Mouse (Mus musculus): ENCODE data around the gene Hist2h4.
A peak's percentile ranks its signal among the peaks of the same experiment; 100 is the strongest.
"Not testable (repeated sequence)": the region's sequence is repeated elsewhere in the genome, so short reads cannot be mapped to it uniquely, and the experiment has no call there.

The Hist2h4 gene

DNA sequence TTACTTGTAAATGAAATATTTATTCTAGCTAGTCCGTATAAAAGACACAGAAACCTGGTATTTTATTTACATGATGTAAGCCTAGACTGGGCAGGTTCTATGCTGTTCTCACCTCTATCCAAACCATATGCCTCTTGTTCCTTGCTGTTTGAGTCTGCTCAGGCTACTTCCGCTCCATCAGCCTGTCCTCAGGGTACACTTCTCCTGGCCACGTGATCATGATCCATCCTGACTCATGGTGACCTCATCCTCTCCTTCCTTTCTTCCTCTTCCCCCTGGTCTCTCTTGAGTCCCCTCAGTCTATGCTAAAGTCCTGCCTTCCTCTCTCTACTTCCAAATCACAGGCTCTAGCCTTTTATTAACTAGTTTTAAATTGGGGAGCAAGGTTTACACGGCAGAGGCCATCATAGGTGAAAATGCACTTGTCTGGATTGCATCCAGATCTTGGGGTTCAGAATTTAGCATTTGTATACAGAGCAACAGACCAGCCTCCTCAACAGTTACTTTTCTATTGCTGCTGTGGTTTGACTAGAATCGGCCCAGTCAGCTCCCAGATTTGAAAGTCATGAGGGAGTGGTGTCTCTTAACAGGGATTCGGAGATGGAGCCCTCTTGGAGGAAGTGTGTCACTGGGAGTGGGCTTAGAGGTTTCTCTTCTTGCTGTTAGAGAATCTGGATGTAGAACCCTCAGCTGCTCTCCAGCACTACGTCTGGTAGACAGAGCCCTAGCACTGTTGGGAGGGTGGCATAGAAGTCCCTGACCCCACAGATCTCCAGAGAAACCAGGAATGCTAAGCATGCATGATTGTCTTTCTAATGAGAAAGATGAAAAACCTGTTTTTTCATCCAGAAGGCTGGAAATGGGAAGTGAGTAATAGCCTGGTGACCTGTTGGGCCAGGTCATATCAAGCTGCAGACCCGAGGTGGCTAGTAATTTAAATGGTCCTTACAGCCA lies 36.1 kb downstream of the Hist2h4 start:
- DNase-seq (ENCODE audit: low spot score in 2 of 2): no peak

DNA sequence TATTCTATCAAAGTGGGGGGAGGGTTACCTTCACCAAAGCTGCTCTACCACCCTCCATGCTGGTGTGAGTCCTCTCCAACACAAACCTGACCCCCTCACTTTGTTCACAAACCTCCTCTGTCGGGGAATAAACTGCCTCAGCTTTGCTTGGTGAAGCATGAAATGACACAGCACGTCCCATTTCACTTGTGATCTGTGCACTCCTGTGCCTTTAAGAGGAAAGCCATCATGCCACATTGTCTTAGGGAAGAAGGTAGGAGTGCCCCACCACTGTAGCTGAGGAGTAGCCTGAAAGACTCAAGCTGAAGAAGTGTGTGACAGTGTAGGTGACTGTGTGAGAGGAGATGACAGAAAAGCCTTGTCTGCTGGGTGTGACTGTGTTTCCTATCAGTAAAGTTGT lies 37.7 kb downstream of the Hist2h4 start:
- DNase-seq (ENCODE audit: low spot score in 2 of 2): no peak

DNA sequence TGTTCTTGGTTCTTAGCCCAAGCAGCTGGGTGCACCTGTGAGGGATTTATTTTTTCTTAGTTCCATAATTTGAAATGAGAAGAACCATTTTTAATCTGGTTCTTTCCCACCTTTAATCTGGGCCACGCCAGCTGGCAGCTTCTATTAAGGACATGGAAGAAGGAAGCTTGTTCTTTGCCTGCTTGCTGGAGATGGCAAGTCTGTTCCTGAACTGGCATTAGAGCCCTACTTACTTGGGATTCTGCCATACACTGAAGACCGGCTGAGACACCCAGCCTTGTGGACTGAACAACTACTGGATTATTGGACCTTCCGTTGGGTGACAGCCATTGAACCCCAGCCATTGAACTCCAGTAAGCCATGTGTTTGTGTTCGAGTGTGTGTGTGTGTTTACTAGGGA lies 40.3 kb downstream of the Hist2h4 start:
- DNase-seq (ENCODE audit: low spot score in 2 of 2): peak in 1 of 2 experiments; percentile 17

DNA sequence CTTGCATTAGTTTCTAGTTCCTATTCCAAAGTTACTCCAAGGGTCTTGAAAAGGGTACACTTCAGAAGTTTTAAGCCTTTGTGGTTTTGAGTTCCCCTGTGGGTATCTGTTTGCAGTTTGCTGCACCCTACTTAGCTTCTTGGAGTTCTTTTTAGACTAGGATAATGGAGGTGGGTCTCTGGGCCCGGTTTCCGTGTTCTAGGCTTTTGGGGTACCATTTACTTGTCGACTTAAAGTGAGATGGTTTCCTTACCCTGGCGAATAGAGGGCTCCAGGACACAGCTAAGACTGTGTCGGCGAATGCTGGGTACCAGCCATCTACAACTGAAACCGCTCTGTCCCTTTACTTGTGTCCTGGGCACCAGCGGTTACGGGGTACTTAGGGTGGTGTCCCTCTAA lies 41.5 kb downstream of the Hist2h4 start:
- peak; percentile 62 to 75 for DNase-seq (ENCODE audit: low spot score in 2 of 2)

DNA sequence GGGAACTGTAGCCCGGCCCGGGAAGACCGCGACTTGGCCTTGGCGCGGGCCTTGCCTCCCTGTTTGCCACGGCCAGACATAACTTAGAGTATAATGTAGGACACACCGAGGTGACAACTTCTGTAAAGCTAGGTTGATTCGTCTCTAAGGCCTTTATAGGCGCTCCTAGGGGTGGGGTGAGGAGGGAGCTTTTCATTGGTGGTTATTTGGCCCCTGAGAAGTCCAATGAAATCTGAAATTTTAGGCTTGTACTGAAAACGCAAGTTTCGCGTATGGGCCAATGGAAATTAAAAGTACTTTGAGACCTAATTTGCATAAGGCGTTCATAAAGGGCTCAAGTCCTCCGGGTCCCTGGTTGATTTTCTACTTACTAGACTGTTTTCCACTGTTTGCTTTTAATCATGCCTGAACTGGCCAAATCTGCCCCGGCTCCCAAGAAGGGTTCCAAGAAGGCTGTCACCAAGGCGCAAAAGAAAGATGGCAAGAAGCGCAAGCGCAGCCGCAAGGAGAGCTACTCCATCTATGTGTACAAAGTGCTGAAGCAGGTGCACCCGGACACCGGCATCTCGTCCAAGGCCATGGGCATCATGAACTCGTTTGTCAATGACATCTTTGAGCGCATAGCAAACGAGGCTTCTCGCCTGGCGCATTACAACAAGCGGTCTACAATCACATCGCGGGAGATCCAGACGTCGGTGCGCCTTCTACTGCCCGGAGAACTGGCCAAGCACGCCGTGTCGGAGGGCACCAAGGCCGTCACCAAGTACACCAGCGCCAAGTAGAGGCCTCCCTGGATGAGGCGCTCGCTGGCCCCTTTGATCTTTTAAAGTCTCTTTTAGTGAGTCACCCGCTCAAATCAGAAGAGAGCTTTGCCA lies 42.1 kb downstream of the Hist2h4 start, which contains the start of the genes Hist2h2ac and Hist2h2be:
Gene Hist2h2ac (minus strand): TSS at position 116 of the 875 bp plus-strand sequence.
Gene Hist2h2be (plus strand): TSS at position 355 of the 875 bp plus-strand sequence.
- peak; percentile 88 to 96 for DNase-seq (ENCODE audit: low spot score in 2 of 2)

DNA sequence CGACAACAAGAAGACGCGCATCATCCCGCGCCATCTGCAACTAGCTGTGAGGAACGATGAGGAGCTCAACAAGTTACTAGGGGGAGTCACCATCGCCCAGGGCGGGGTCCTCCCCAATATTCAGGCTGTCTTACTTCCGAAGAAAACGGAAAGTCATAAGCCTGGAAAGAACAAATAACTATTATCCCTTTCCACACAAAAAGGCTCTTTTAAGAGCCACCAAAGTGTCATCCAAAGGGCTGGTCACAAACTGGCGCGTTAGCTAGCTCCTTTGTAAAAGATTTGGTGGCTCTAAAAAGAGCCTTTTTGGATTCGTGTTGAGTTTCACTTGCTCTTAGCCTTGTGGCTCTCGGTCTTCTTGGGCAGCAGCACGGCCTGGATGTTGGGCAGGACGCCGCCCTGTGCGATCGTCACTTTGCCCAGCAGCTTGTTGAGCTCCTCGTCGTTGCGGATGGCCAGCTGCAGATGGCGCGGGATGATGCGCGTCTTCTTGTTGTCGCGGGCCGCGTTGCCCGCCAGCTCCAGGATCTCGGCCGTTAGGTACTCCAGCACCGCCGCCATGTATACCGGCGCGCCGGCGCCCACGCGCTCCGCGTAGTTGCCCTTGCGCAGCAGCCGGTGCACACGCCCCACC lies 42.9 kb downstream of the Hist2h4 start:
- DNase-seq (ENCODE audit: low spot score in 2 of 2): not testable (repeated sequence)

DNA sequence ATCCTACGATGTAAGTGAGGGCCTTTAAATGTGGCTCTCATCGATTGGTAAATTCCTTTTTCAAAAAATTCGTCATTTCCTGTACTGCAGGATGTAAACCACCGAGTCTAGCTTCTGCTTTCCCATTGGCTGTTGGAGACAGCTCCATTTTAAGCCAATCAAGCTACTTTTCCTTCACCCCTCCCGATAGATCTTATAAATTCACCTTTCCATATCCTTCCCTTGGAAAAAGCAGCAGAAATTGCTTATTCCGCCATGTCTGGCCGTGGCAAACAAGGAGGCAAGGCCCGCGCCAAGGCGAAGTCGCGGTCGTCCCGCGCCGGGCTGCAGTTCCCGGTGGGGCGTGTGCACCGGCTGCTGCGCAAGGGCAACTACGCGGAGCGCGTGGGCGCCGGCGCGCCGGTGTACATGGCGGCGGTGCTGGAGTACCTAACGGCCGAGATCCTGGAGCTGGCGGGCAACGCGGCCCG lies 43.4 kb downstream of the Hist2h4 start, which contains the start of the genes Bola1 and Hist2h2ab:
Gene Bola1 (minus strand): TSS at position 49 of the 470 bp plus-strand sequence.
Gene Hist2h2ab (plus strand): TSS at position 205 of the 470 bp plus-strand sequence.
- peak; percentile 81 to 91 for DNase-seq (ENCODE audit: low spot score in 2 of 2)

DNA sequence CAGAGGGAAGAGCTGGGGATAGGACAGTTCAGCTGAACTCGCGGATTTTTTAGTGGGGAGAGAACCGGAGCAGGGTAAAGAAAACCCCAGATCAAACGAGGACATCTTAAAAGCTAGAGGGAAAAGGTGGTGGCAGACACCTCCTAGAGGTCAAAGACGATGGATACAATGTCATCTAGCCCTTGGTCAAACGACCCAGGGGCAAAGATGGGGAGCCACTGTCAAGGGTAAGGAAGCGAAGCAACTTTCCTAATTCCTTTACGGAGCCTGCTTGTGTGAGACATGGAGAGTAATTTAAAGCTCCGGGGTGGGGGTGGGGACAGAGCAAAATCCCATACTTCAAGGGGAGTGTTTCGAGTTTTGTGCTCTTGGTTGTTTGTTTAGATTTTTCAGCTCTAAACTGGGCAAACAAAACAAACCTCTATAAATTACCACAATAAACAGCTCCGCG lies 43.9 kb downstream of the Hist2h4 start:
- peak; percentile 54 to 65 for DNase-seq (ENCODE audit: low spot score in 2 of 2)
